In the genomic region with DNA sequence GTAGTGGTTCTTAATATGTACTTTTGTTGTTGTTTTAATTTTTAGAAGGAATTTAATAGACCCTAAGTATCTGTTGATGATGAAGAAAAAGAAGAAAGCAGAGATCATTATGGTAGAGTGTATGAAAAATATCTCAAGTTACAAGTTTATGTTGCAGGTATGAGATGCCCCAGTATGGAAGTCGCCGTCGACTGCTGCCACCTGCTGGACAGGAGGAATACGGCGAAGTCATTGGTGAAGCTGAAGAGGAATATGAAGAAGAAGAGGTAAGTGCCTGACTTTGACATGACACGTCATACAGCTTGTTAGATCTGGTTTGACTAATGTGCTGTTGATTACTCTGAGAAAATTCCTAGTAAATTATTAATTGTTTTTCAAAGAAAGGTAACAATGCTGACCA, we compare ENCODE assay signal across 9 mouse cellular contexts.
DNase-seq lines count a peak whose midpoint lies in the region; ATAC-seq and TF ChIP-seq lines count a peak whose summit lies in the region.
"Had no signal": no experiment of that assay in that cellular context is flagged by ENCODE, and none has a peak within 500 bp of the region (broad histone marks: within the 10 kb centered on the region; RNA-seq: fewer than 3 reads in every experiment).

No protein-coding gene starts in this region.

- no peak overlapping the region for H3K4me3 ChIP-seq in intestine, postnatal 0 days (ENCODE audit: low read depth, low read length)
- H3K4me3 ChIP-seq in intestine, embryonic 15.5 days (replicated peaks): no peak overlapping the region
- H3K4me3 ChIP-seq: megakaryocyte, embryonic 14.5 days had no signal

- H3K9me3 ChIP-seq in intestine, postnatal 0 days (ENCODE audit: control insufficient read depth): no peaks in the 10 kb centered on the region
- H3K9me3 ChIP-seq in intestine, embryonic 15.5 days: no peaks in the 10 kb centered on the region
- H3K9me3 ChIP-seq: megakaryocyte, embryonic 14.5 days had no signal

- H3K36me3 ChIP-seq in intestine, postnatal 0 days (ENCODE audit: control insufficient read depth, insufficient read depth): no peaks in the 10 kb centered on the region
- H3K36me3 ChIP-seq in intestine, embryonic 15.5 days: no peaks in the 10 kb centered on the region

- ATAC-seq in intestine, postnatal 0 days: no peak
- ATAC-seq in intestine, embryonic 15.5 days: no peak

- peak; percentile 25 for DNase-seq in 3T3-L1 (ENCODE audit: low read depth, low spot score)
- peak; percentile 44 for DNase-seq in ES-CJ7 (ENCODE audit: low read depth, low spot score)
- DNase-seq in kidney, postnatal 14 days: peak; percentile 27
- no peak for DNase-seq in frontal cortex, postnatal 14 days (ENCODE audit: low spot score in 2 of 2)
- DNase-seq in retina, postnatal 1 day: no peak
- no peak for DNase-seq in left cerebral cortex, adult 9 months (ENCODE audit: low spot score in 2 of 2)

- no peak overlapping the region for H3K27ac ChIP-seq in intestine, postnatal 0 days (ENCODE audit: low read depth, low read length)
- no peak overlapping the region for H3K27ac ChIP-seq in intestine, embryonic 15.5 days

- H3K4me1 ChIP-seq in intestine, postnatal 0 days (replicated peaks; ENCODE audit: control insufficient read depth, insufficient read depth, low read length): no peaks in the 10 kb centered on the region
- H3K4me1 ChIP-seq in intestine, embryonic 15.5 days (replicated peaks): no peaks in the 10 kb centered on the region
- H3K4me1 ChIP-seq: megakaryocyte, embryonic 14.5 days had no signal

- peak; percentile 58 for TF ChIP-seq CTCF in intestine, postnatal 0 days (IDR thresholded peaks at IDR 0.05; ENCODE audit: low read depth)

- H3K27me3 ChIP-seq in intestine, postnatal 0 days (replicated peaks; ENCODE audit: control insufficient read depth, insufficient read depth, low read length): no peaks in the 10 kb centered on the region
- H3K27me3 ChIP-seq in intestine, embryonic 15.5 days (replicated peaks): no peaks in the 10 kb centered on the region
- H3K27me3 ChIP-seq: megakaryocyte, embryonic 14.5 days had no signal

- 58% methylated on average over 6 of the region's 6 CpGs for WGBS in intestine, postnatal 0 days
- WGBS in intestine, embryonic 15.5 days: 58% methylated on average over 6 of the region's 6 CpGs

- no peak overlapping the region for H3K9ac ChIP-seq in intestine, postnatal 0 days (ENCODE audit: low read depth, low read length)
- H3K9ac ChIP-seq in intestine, embryonic 15.5 days: no peak overlapping the region

- H3K4me2 ChIP-seq in intestine, postnatal 0 days (replicated peaks; ENCODE audit: low read depth): no peak overlapping the region
- no peak overlapping the region for H3K4me2 ChIP-seq in intestine, embryonic 15.5 days (replicated peaks)

Comparison
In these comparisons a context has a peak if more than half of its experiments do, and no peak if none do; other contexts are left out.
1. DNase-seq: peak in 3T3-L1 (single experiment), ES-CJ7 (single experiment) and kidney, postnatal 14 days (single experiment); none in frontal cortex, postnatal 14 days (0 of 2), retina, postnatal 1 day (single experiment) and left cerebral cortex, adult 9 months (0 of 2).